Mouse (Mus musculus) liver, embryonic 13.5 days (tissue): ENCODE measurements at regions not wholly inside any gene's neighbourhood (a gene's known extent, or its start where the extent isn't known, plus 50 kb on each side); places are given as distances from the start of the nearest gene placed in this dataset.
"Not testable (repeated sequence)": the region's sequence is repeated elsewhere in the genome, so short reads cannot be mapped to it uniquely, and the experiment has no call there.

ENCODE experiments used
- ATAC-seq: fragments of 200-750 bp; cut with Nextera tagmentation; 2 replicates; pipeline ENCODE4 v1.8.0; 2017; ENCODE audit warnings: low read depth, mild to moderate bottlenecking, moderate number of reproducible peaks, moderate library complexity
- DNase-seq: peaks from one replicate; pipeline ENCODE4 v3.0.0; 2022
- H3K27ac ChIP-seq: fragments of 300-500 bp; sonication (generic); 2 replicates; pipeline ENCODE4 v1.5.1; 2015; ENCODE audit warnings: moderate library complexity, mild to moderate bottlenecking, inconsistent platforms
- H3K27me3 ChIP-seq: fragments of 300-500 bp; sonication (generic); 2 replicates; pipeline ENCODE4 v1.6.1; 2015; ENCODE audit warnings: mild to moderate bottlenecking, inconsistent platforms
- H3K36me3 ChIP-seq: fragments of 300-500 bp; sonication (generic); 2 replicates; pipeline ENCODE4 v1.6.1; 2015; ENCODE audit warnings: mild to moderate bottlenecking, inconsistent platforms
- H3K4me1 ChIP-seq: fragments of 300-500 bp; sonication (generic); replicated peaks from 2 replicates; pipeline ENCODE4 v1.6.1; 2015; ENCODE audit warnings: inconsistent platforms
- H3K4me2 ChIP-seq: fragments of 300-500 bp; sonication (generic); 2 replicates; pipeline ENCODE4 v1.6.1; 2015; ENCODE audit warnings: inconsistent platforms, mild to moderate bottlenecking, moderate library complexity
- H3K4me3 ChIP-seq: fragments of 300-500 bp; sonication (generic); replicated peaks from 2 replicates; pipeline ENCODE4 v1.5.1; 2015; ENCODE audit warnings: mild to moderate bottlenecking, inconsistent platforms
- H3K9ac ChIP-seq: fragments of 300-500 bp; sonication (generic); 2 replicates; pipeline ENCODE4 v1.6.1; 2015; ENCODE audit warnings: mild to moderate bottlenecking, inconsistent platforms
- H3K9me3 ChIP-seq: fragments of 300-500 bp; sonication (generic); replicated peaks from 2 replicates; pipeline ENCODE4 v1.6.1; 2016; ENCODE audit warnings: inconsistent platforms
- WGBS: fragments of 180-500 bp; shearing (Covaris S2); methylation state at CpG from one replicate; pipeline ENCODE4 v1.1.7; 2015; ENCODE audit not compliant: insufficient replicate concordance; 5-methylcytosine and 5-hydroxymethylcytosine counted together

GRCm38 (mm10) chr9:11192183-11192582 lies 287.6 kb upstream of the Cntn5 start:
- no peak for DNase-seq
- Histone ChIP-seq H3K27me3 (no peaks in the 10 kb centered on the region), H3K4me2 (no peak overlapping the region), H3K36me3 (no peaks in the 10 kb centered on the region), H3K9ac (no peak overlapping the region), H3K4me1 (no peaks in the 10 kb centered on the region), H3K4me3 (no peak overlapping the region), H3K27ac (no peak overlapping the region), H3K9me3 (no peaks in the 10 kb centered on the region)
- no peak for ATAC-seq
- whole genome bisulfite sequencing, result 54% methylated on average over 2 of the region's 2 CpGs

DNA sequence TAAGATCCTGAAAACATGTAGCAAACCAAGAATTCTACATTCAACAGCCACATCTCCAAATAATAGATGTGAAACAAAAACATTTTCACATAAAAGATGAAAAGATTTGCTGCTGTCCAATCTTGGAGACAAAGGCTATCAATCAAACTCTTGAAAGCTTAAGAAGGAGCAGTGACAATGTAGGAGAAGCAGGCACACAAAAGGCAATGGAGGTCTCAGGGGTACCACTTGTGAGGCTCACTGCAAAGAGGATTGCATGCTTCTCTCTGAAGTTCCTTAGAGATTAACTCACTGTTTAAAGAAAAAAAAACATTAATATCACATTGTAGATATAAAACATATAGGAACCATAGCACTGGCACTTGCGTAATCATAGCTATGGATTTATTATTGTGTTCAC lies 241.2 kb upstream of the Cntn5 start:
- no peaks in the 10 kb centered on the region for H3K9me3 ChIP-seq
- no peak overlapping the region for H3K4me3 ChIP-seq
- no peak overlapping the region for H3K27ac ChIP-seq

GRCm38 (mm10) chr9:11126833-11127232 lies 222.3 kb upstream of the Cntn5 start:
- no peaks in the 10 kb centered on the region for H3K27me3 ChIP-seq
- no peaks in the 10 kb centered on the region for H3K9me3 ChIP-seq
- H3K4me1 ChIP-seq, result no peaks in the 10 kb centered on the region
- H3K27ac ChIP-seq, result no peak overlapping the region
- ATAC-seq (no peak), DNase-seq (no peak)
- H3K36me3 ChIP-seq, result no peaks in the 10 kb centered on the region
- no peak overlapping the region for H3K4me2 ChIP-seq
- no peak overlapping the region for H3K4me3 ChIP-seq
- H3K9ac ChIP-seq, result no peak overlapping the region
- 57% methylated on average over 5 of the region's 5 CpGs for WGBS

More for the DNA sequence above, 241.2 kb upstream of the Cntn5 start:
- Histone ChIP-seq H3K27me3 (no peaks in the 10 kb centered on the region), H3K36me3 (no peaks in the 10 kb centered on the region), H3K4me2 (no peak overlapping the region), H3K9ac (no peak overlapping the region), H3K4me1 (no peaks in the 10 kb centered on the region)
- DNase-seq, result no peak
- ATAC-seq, result no peak
- 80% methylated on average over 1 of the region's 1 CpGs for WGBS

- H3K9ac ChIP-seq, result no peak overlapping the region
- H3K4me2 ChIP-seq, result no peak overlapping the region
- no peaks in the 10 kb centered on the region for H3K36me3 ChIP-seq
- no peaks in the 10 kb centered on the region for H3K9me3 ChIP-seq
- H3K27me3 ChIP-seq, result no peaks in the 10 kb centered on the region
- ATAC-seq (no peak), DNase-seq (no peak)
- no peak overlapping the region for H3K27ac ChIP-seq
- no peak overlapping the region for H3K4me3 ChIP-seq
- no peaks in the 10 kb centered on the region for H3K4me1 ChIP-seq
Observed at GRCm38 (mm10) chr9:11119153-11119552, 214.6 kb upstream of the Cntn5 start.

DNA sequence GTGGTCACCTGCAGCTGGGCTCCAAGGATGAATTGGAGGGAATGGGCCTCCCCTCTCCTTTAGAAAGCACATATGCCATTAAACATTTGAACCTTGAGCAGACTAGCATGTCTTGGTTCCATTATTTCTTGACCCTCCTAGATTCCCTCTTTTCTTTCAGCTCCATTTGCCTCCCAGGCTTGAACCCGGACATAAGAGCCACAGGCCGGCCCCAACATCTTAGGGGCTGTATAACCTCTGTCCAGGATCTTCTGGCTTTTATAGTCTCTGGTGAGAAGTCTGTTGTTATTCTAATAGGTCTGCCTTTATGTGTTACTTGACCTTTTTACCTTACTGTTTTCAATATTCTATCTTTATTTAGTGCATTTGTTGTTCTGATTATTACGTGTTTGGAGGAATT lies 203.3 kb upstream of the Cntn5 start:
- not testable (repeated sequence) for ATAC-seq

GRCm38 (mm10) chr9:11107212-11107611 lies 202.6 kb upstream of the Cntn5 start:
- ATAC-seq, H3K27me3 ChIP-seq, DNase-seq, H3K9me3 ChIP-seq, H3K4me2 ChIP-seq, H3K36me3 ChIP-seq, H3K4me1 ChIP-seq, H3K27ac ChIP-seq, H3K4me3 ChIP-seq, H3K9ac ChIP-seq: not testable (repeated sequence)
- WGBS, result 68% methylated on average over 1 of the region's 1 CpGs

More for the DNA sequence above, 203.3 kb upstream of the Cntn5 start:
- H3K27ac ChIP-seq, H3K4me3 ChIP-seq, H3K4me2 ChIP-seq, DNase-seq, H3K36me3 ChIP-seq, H3K9ac ChIP-seq, H3K4me1 ChIP-seq, H3K27me3 ChIP-seq, H3K9me3 ChIP-seq: not testable (repeated sequence)
- 70% methylated on average over 3 of the region's 3 CpGs for WGBS

DNA sequence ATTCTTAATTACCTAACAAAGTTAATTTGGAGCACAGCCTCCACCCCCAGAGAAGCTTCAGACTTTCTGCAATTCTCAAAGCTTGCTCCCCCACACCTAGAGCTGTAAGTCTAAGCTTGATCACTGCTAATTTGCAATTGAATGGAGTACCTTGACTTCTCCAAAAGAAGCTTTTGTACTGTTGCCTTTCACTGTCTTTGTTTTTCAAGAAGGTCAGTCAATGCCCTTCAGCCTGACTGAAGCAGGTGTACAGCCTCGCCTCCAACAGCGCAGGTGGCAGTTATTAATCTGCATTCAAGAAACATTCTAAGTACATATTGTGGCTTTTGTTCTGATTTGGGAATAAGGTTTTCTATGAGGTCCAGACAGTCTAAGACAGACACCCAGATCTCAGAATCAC lies 201.7 kb upstream of the Cntn5 start:
- Histone ChIP-seq H3K9me3 (peaks cover 3% of the 10 kb centered on the region; the same call in 1 of the 2 replicates), H3K27me3 (no peaks in the 10 kb centered on the region), H3K36me3 (no peaks in the 10 kb centered on the region), H3K4me1 (no peaks in the 10 kb centered on the region), H3K9ac (no peak overlapping the region), H3K27ac (no peak overlapping the region), H3K4me3 (no peak overlapping the region), H3K4me2 (no peak overlapping the region)
- ATAC-seq (no peak), DNase-seq (no peak)
- WGBS, result 73% methylated on average over 2 of the region's 2 CpGs

GRCm38 (mm10) chr9:11103448-11103847 lies 198.9 kb upstream of the Cntn5 start:
- no peak overlapping the region for H3K27ac ChIP-seq
- no peak overlapping the region for H3K4me3 ChIP-seq
- peaks cover 3% of the 10 kb centered on the region; the same call in 1 of the 2 replicates for H3K9me3 ChIP-seq
- no peaks in the 10 kb centered on the region for H3K27me3 ChIP-seq
- 55% methylated on average over 4 of the region's 4 CpGs for WGBS
- ATAC-seq (no peak), DNase-seq (no peak)
- no peak overlapping the region for H3K4me2 ChIP-seq
- H3K36me3 ChIP-seq, result no peaks in the 10 kb centered on the region
- H3K4me1 ChIP-seq, result no peaks in the 10 kb centered on the region
- H3K9ac ChIP-seq, result no peak overlapping the region

GRCm38 (mm10) chr9:11092874-11093273 lies 188.3 kb upstream of the Cntn5 start:
- Histone ChIP-seq H3K4me3 (no peak overlapping the region), H3K36me3 (no peaks in the 10 kb centered on the region), H3K4me1 (no peaks in the 10 kb centered on the region), H3K27ac (no peak overlapping the region), H3K9ac (no peak overlapping the region), H3K27me3 (no peaks in the 10 kb centered on the region), H3K9me3 (no peaks in the 10 kb centered on the region), H3K4me2 (no peak overlapping the region)
- ATAC-seq, result no peak
- no peak for DNase-seq
- WGBS, result 68% methylated on average over 1 of the region's 1 CpGs

DNA sequence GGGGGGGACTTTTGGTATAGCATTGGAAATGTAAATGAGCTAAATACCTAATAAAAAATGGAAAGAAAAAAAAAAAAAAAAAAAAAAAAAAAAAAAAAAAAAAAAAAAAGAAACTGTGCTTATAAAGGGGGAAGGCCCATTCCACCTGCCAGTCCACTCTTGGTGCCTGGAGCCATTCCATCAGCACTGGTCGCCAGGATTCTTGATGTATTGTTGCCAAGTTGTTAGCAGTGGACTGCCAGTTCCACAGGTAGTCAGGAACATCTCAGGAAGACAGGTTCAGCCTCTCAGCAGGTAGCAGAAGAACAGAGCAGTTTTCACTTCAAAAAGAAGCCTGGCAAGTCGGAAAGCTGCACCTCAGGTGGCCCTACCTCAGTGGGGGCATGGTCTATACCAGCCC lies 162.6 kb upstream of the Cntn5 start:
- DNase-seq, H3K9me3 ChIP-seq, H3K27me3 ChIP-seq, H3K4me3 ChIP-seq, H3K9ac ChIP-seq, ATAC-seq, H3K36me3 ChIP-seq, H3K4me1 ChIP-seq, H3K27ac ChIP-seq, H3K4me2 ChIP-seq: not testable (repeated sequence)
- WGBS, result 34% methylated on average over 2 of the region's 2 CpGs

DNA sequence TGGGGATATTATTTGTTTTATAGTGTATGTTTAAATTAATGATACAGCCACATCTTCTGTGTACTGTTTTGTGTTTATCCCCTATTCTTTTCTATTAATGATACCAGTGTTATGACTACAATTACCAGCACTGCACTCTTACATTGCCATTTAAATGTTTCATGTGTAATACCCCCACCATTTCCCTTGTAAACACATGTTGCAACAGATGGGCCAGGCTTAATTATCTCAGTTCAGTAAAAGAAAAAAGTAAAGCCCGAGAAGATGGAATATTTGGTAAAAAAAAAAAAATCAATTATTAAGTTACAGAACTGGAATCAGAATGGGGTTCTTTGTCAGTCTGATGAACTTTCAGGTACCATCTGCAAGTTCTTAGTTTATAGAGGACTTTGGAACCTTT lies 158.3 kb upstream of the Cntn5 start:
- H3K9ac ChIP-seq, result no peak overlapping the region
- H3K9me3 ChIP-seq, result no peaks in the 10 kb centered on the region
- H3K4me3 ChIP-seq, result no peak overlapping the region
- no peak for ATAC-seq
- H3K4me2 ChIP-seq, result no peak overlapping the region
- no peaks in the 10 kb centered on the region for H3K36me3 ChIP-seq
- no peaks in the 10 kb centered on the region for H3K27me3 ChIP-seq
- H3K27ac ChIP-seq, result no peak overlapping the region
- DNase-seq, result no peak
- WGBS, result 49% methylated on average over 1 of the region's 1 CpGs
- no peaks in the 10 kb centered on the region for H3K4me1 ChIP-seq
